23 mouse cellular contexts compared by ENCODE assay signal in the genomic region with DNA sequence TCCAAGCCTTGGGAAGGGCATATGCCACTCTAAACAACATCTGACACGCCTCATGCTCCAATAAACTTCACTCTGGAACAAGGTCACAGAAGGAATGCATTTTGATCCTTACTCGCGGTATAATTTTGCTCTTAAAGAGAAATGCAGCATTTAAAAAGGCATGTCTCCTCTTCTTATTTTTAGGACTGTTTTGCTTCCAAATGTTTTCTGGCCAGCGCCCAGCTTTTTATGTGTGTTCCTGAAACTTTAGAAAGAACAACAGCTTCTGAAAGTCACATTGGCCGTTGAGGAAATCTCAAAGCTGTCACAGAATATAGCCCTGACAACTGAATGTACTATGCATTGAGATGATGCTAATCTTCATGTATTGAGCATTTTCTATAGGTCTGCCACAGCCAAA. TPM values are rescaled to one million over a fixed set of nuclear protein-coding genes. Genes with fewer than 3 reads are reported as not detected.
DNase-seq lines count a peak whose midpoint lies in the region.
"Had no signal": no experiment of that assay in that cellular context is flagged by ENCODE, and none has a peak within 500 bp of the region (broad histone marks: within the 10 kb centered on the region; RNA-seq: fewer than 3 reads in every experiment).

No protein-coding gene starts in this region.

- H3K9me3 ChIP-seq in heart, embryonic 10.5 days: no peaks in the 10 kb centered on the region
- H3K9me3 ChIP-seq: embryonic facial prominence, embryonic 13.5 days; limb, embryonic 13.5 days; midbrain, embryonic 12.5 days had no signal

- no peaks in the 10 kb centered on the region for H3K36me3 ChIP-seq in heart, embryonic 10.5 days
- H3K36me3 ChIP-seq: embryonic facial prominence, embryonic 13.5 days; heart, embryonic 13.5 days; limb, embryonic 13.5 days; liver, embryonic 12.5 days; midbrain, embryonic 12.5 days had no signal

- H3K4me1 ChIP-seq in heart, embryonic 10.5 days: no peaks in the 10 kb centered on the region
- H3K4me1 ChIP-seq: heart, embryonic 13.5 days; limb, embryonic 13.5 days; liver, embryonic 12.5 days; midbrain, embryonic 12.5 days had no signal

- peak; percentile 54 for DNase-seq in heart, adult 11 months
- no peak for DNase-seq in heart, embryonic 10.5 days (ENCODE audit: low spot score)
- DNase-seq in right cerebral cortex, adult 18-20 months: peak; percentile 45
- DNase-seq in right cerebral cortex, postnatal 25 days: no peak
- DNase-seq in kidney, postnatal 25 days: peak; percentile 57 to 67
- DNase-seq in right cerebral cortex, postnatal 4 days: peak; percentile 51
- DNase-seq in adrenal gland, postnatal 25 days: no peak
- no peak for DNase-seq in cerebellum, adult 11-12 months
- DNase-seq: adrenal gland, postnatal 36 days; cerebellum, adult 11 months; cerebellum, postnatal 10 days; gastrocnemius, postnatal 14 days; heart, adult 18-20 months; heart, postnatal 14 days; lung, adult 18-20 months; spleen, adult 18-20 months had no signal

- 80% methylated on average over 5 of the region's 5 CpGs for WGBS in heart, embryonic 10.5 days

- H3K27ac ChIP-seq in heart, embryonic 10.5 days: no peak overlapping the region
- H3K27ac ChIP-seq: embryonic facial prominence, embryonic 13.5 days; heart, embryonic 13.5 days; hindbrain, postnatal 0 days; limb, embryonic 13.5 days; liver, embryonic 12.5 days; midbrain, embryonic 12.5 days had no signal

- H3K4me3 ChIP-seq in heart, embryonic 10.5 days: no peak overlapping the region
- H3K4me3 ChIP-seq: embryonic facial prominence, embryonic 13.5 days; erythroblast, embryonic 14.5 days; heart, embryonic 13.5 days; limb, embryonic 13.5 days; liver, embryonic 12.5 days; midbrain, embryonic 12.5 days had no signal

- H3K27me3 ChIP-seq in heart, embryonic 10.5 days (ENCODE audit: insufficient read depth, poor library complexity, severe bottlenecking): no peaks in the 10 kb centered on the region
- H3K27me3 ChIP-seq: embryonic facial prominence, embryonic 13.5 days; heart, embryonic 13.5 days; limb, embryonic 13.5 days; liver, embryonic 12.5 days; midbrain, embryonic 12.5 days had no signal

RNA-seq across cellular contexts. Expression of a gene that starts 8.5 kb away (rescaled TPM):
- 4.8 and 6.2 TPM in 2 replicates for polyA plus RNA-seq in heart, embryonic 10.5 days (2016; fragmentation: Nextera tagmentation; extraction: Ambion mirVana)
- total RNA-seq in adrenal gland, postnatal 25 days (2021): 7.4 and 15.2 TPM in 2 replicates
- polyA plus RNA-seq: erythroblast, embryonic 14.5 days had no signal

Comparison
In these comparisons a context has a peak if more than half of its experiments do, and no peak if none do; other contexts are left out.
1. DNase-seq: peak in heart, adult 11 months (single experiment), right cerebral cortex, adult 18-20 months (single experiment), kidney, postnatal 25 days (2 of 2) and right cerebral cortex, postnatal 4 days (single experiment); none in heart, embryonic 10.5 days (single experiment), right cerebral cortex, postnatal 25 days (single experiment), adrenal gland, postnatal 25 days (single experiment) and cerebellum, adult 11-12 months (single experiment).